Mouse (Mus musculus) thymus, adult 2 months (tissue): ENCODE results near the gene Cacna2d2.

Experiments
- CTCF ChIP-seq: fragments of 200-500 bp; IDR thresholded peaks from 2 replicates; pipeline ENCODE4 v1.5.1; 2012; ENCODE audit warnings: mild to moderate bottlenecking, control low read depth, low read length, moderate library complexity, borderline replicate concordance; ENCODE audit not compliant: control insufficient read depth, poor library complexity, insufficient read depth; ENCODE audit errors: extremely low read depth
- POLR2A ChIP-seq: fragments of 200-500 bp; IDR thresholded peaks from 2 replicates; pipeline ENCODE4 v1.6.1; 2012; ENCODE audit warnings: mild to moderate bottlenecking, low read length, control low read depth, moderate library complexity; ENCODE audit not compliant: control insufficient read depth, poor library complexity, insufficient read depth; ENCODE audit errors: extremely low read depth

DNA sequence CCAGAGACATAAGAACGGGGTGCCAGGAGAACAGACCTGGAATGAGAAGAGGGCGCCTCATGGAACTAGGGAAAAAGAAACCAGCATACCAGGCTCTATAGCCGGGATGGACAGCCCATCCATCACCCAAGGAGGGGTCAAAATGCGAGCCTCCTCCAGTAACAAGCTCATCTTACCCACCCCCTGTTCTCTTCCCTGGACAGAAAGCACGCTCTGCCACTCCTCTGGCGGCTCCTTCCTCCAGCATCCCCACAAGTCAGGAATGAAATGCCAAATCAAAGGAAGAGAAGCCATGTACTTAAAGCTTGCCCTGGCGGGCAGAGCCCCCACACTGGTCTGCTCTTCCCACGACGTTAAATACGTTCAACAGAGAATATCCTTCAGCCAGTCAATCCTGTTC lies 141.6 kb downstream of the Cacna2d2 start:
- TF ChIP-seq CTCF (no peak), POLR2A (no peak)
